Mouse (Mus musculus) layer of hippocampus, postnatal 25 days (tissue): ENCODE results near the gene Mroh2a. TPM values are rescaled to one million over a fixed set of nuclear protein-coding genes. Genes with fewer than 3 reads are reported as not detected.

Experiments
- DNase-seq, 2 experiments: peaks; one replicate each; pipeline ENCODE4 v3.0.0; 2022; ENCODE audit warnings: mixed read lengths in 2 of 2, low spot score in 1 of 2; ENCODE audit errors: extremely low spot score in 1 of 2
- total RNA-seq, 2 experiments: library from RNA; stranded (reverse); gene quantifications; 2 replicates each; pipeline ENCODE4 v1.2.3; 2021

The Mroh2a gene
- total RNA-seq, 2 experiments from 2014 or later, result 0.21 TPM; not detected in 1

GRCm38 (mm10) chr1:88303762-88304161 lies 77.0 kb downstream of the Mroh2a start:
- no peak for DNase-seq

- DNase-seq, result no peak
These were observed 77.6 kb downstream of the Mroh2a start for GRCm38 (mm10) chr1:88304261-88304985.

- DNase-seq, result no peak
These were observed 78.4 kb downstream of the Mroh2a start for GRCm38 (mm10) chr1:88305018-88305795.

GRCm38 (mm10) chr1:88306543-88306942 lies 79.8 kb downstream of the Mroh2a start:
- no peak for DNase-seq

- DNase-seq, result no peak
These were observed 80.4 kb downstream of the Mroh2a start for GRCm38 (mm10) chr1:88307180-88307579.

- no peak for DNase-seq
These were observed 82.2 kb downstream of the Mroh2a start for GRCm38 (mm10) chr1:88309020-88309419.

GRCm38 (mm10) chr1:88309905-88310304 lies 83.1 kb downstream of the Mroh2a start:
- no peak for DNase-seq

GRCm38 (mm10) chr1:88310349-88310748 lies 83.6 kb downstream of the Mroh2a start:
- DNase-seq, result no peak

Other genes with a start within 250 kb of the Mroh2a start
- 10 to 100 TPM; 18.0 to 24.6 TPM for gene Usp40, start 218.4 kb upstream of the Mroh2a start, total RNA-seq
- gene Ugt1a10, start 171.6 kb upstream of the Mroh2a start, total RNA-seq, result not detected
- gene Ugt1a9, start 156.2 kb upstream of the Mroh2a start, total RNA-seq, result not detected
- gene Ugt1a8, start 139.2 kb upstream of the Mroh2a start, total RNA-seq, result not detected
- gene Ugt1a7c, start 131.9 kb upstream of the Mroh2a start, total RNA-seq, result under 1 TPM; 0.31 to 0.57 TPM
- under 1 TPM in 1 of 2 experiments, not detected in 1; 0.40 TPM for gene Ugt1a6b, start 123.7 kb upstream of the Mroh2a start, total RNA-seq
- 1 to 10 TPM in 1 of 2 experiments, under 1 TPM in 1; 0.57 to 1.5 TPM for gene Ugt1a6a, start 92.2 kb upstream of the Mroh2a start, total RNA-seq
- gene Ugt1a5, start 61.0 kb upstream of the Mroh2a start, total RNA-seq, result not detected
- gene Ugt1a2, start 26.4 kb upstream of the Mroh2a start, total RNA-seq, result not detected
- gene Dnajb3, start 21.2 kb upstream of the Mroh2a start, total RNA-seq, result 1 to 10 TPM; 2.7 to 4.0 TPM
- not detected for gene Ugt1a1, start 15.0 kb upstream of the Mroh2a start, total RNA-seq
- gene Hjurp, start 50.6 kb downstream of the Mroh2a start, total RNA-seq, result 10 to 100 TPM; 26.9 to 33.9 TPM
- gene Trpm8, start 50.7 kb downstream of the Mroh2a start, total RNA-seq, result under 1 TPM; 0.12 TPM
- gene Spp2, start 180.0 kb downstream of the Mroh2a start, total RNA-seq, result under 1 TPM in 1 of 2 experiments, not detected in 1; 0.42 TPM